Mouse (Mus musculus) ES-E14 (cell line): Measurements from ENCODE around the gene Nedd4. TPM values are rescaled to one million over a fixed set of nuclear protein-coding genes. Genes with fewer than 3 reads are reported as not detected.
A peak's percentile ranks its signal among the peaks of the same experiment; 100 is the strongest.

Experiments used
- DNase-seq: peaks from one replicate; pipeline ENCODE4 v3.0.0-alpha.2; 2013; ENCODE audit warnings: low read depth, low spot score
- H3K27ac ChIP-seq: 2 replicates; pipeline ENCODE4 v1.5.1; 2012; ENCODE audit warnings: low read depth, mild to moderate bottlenecking, low read length, moderate library complexity, mixed read lengths; ENCODE audit not compliant: poor library complexity, insufficient read depth, severe bottlenecking
- H3K36me3 ChIP-seq: 2 replicates; pipeline ENCODE4 v1.6.1; 2012; ENCODE audit warnings: mild to moderate bottlenecking, low read length, moderate library complexity, mixed read lengths; ENCODE audit not compliant: control insufficient read depth, poor library complexity, insufficient read depth, severe bottlenecking
- H3K4me1 ChIP-seq, 2 experiments: fragments of 150-350 bp in 1 of 2; sonication (generic) in 1 of 2; 2 replicates each; pipeline ENCODE4 v1.6.1; 2012; ENCODE audit warnings: low read length in 2 of 2, mild to moderate bottlenecking in 1 of 2, mixed read lengths in 1 of 2; ENCODE audit not compliant: control insufficient read depth in 2 of 2, insufficient read depth in 2 of 2, poor library complexity in 1 of 2
- H3K4me3 ChIP-seq, 2 experiments: fragments of 150-350 bp in 1 of 2; sonication (generic) in 1 of 2; 2 replicates each; pipeline ENCODE4 v1.5.1; 2012; ENCODE audit warnings: low read length in 2 of 2, low read depth in 1 of 2, mild to moderate bottlenecking in 1 of 2, mixed read lengths in 1 of 2; ENCODE audit not compliant: insufficient read depth in 1 of 2, poor library complexity in 1 of 2, severe bottlenecking in 1 of 2
- H3K9ac ChIP-seq: 2 replicates; pipeline ENCODE4 v1.6.1; 2012; ENCODE audit warnings: low read depth, mild to moderate bottlenecking, low read length, mixed read lengths; ENCODE audit not compliant: poor library complexity, insufficient read depth, severe bottlenecking
- H3K9me3 ChIP-seq: fragments of 150-350 bp; sonication (generic); 2 replicates; pipeline ENCODE4 v1.6.1; 2012; ENCODE audit warnings: low read depth, mild to moderate bottlenecking, low read length; ENCODE audit not compliant: control insufficient read depth, insufficient read depth
- CHD2 ChIP-seq: IDR thresholded peaks from 2 replicates; pipeline ENCODE4 v1.6.1; 2014; ENCODE audit warnings: mild to moderate bottlenecking, low read depth, low read length, inconsistent platforms
- HCFC1 ChIP-seq: IDR thresholded peaks from 2 replicates; pipeline ENCODE4 v1.6.1; 2012; ENCODE audit warnings: low read length, inconsistent platforms, borderline replicate concordance; ENCODE audit not compliant: insufficient read depth
- MAFK ChIP-seq: IDR thresholded peaks from 2 replicates; pipeline ENCODE4 v1.6.1; 2014; ENCODE audit warnings: mild to moderate bottlenecking, low read depth, low read length, inconsistent platforms; ENCODE audit not compliant: insufficient read depth
- ZC3H11A ChIP-seq: IDR thresholded peaks from 2 replicates; pipeline ENCODE4 v1.6.1; 2012; ENCODE audit warnings: low read depth, mild to moderate bottlenecking, inconsistent platforms, low read length, borderline replicate concordance
- ZNF384 ChIP-seq: IDR thresholded peaks from 2 replicates; pipeline ENCODE4 v1.6.1; 2012; ENCODE audit warnings: low read depth, low read length, inconsistent platforms
- in situ Hi-C, 2 experiments: fragments of 600-800 bp; cut with MboI; formaldehyde crosslinking; loops; one replicate each; pipeline ENCODE4 v1.15.1; 2025; ENCODE audit warnings: low sequenced_read_pairs in 2 of 2, inconsistent platforms in 1 of 2; ENCODE audit not compliant: unreplicated experiment in 2 of 2
- total RNA-seq: library from RNA; depleted of rRNA; stranded (reverse); fragments of 300-350 nt; gene quantifications from 2 replicates; pipeline ENCODE4 v1.2.3, GENCODE M21; 2012

Nedd4 gene
- total RNA-seq, 1 experiment: 324 TPM

DNA sequence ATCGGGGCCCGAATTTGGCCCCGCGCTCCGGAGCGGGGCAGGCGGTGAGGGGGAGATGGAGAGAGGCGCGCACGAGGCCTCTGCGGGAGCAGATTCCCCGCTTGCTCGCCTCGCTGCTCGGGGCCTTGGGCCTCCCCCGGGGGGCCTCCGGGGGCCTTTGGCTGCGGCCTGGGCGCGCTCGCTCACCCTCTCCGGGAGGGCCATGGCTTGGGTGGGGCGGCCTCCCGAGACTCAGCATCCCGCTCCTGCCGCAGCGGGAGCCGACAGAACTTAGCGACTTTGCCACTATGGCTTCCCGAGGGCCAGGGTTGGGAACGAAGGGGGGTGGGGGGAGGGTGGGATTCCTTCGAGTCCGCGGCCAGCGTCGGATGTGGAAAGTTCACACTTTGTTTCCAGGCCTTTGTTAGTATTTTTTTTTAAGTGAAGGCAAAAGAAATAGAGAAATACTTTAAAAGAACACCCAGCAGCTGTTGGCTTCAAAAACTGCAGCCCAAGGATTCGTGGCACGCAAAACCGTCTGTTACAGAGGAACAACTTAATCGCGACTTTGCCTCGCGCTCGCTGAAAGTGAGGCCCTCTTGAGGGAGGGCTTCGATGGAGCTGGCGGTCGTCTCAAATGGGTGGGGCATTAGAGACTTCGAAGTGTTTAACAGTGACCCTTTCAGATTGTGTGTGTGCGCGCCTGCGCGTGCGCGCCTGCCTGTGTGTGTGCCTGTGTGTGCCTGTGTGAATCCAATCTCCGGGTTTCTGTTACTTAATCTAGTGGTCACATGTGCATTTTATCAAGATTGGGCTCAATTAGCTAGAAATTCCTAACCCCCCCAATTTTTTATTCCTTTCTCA, 766 bp downstream of the Nedd4 start:
- H3K9me3 ChIP-seq: no peaks in the 10 kb centered on the region
- H3K9ac ChIP-seq: peak overlapping the region; percentile 99
- peak overlapping the region; percentile 99 for H3K27ac ChIP-seq
- peaks cover 26% of the 10 kb centered on the region for H3K36me3 ChIP-seq
- TF ChIP-seq HCFC1 (no peak), MAFK (no peak), ZNF384 (no peak), CHD2 (no peak), ZC3H11A (no peak)
- DNase-seq: peak; percentile 65
- peaks cover 11 to 13% of the 10 kb centered on the region in 2 experiments; a peak in 3 of 4 replicates for H3K4me1 ChIP-seq
- H3K4me3 ChIP-seq: peak overlapping the region; percentile 95 to 100
- in situ Hi-C loops: no loop called here

DNA sequence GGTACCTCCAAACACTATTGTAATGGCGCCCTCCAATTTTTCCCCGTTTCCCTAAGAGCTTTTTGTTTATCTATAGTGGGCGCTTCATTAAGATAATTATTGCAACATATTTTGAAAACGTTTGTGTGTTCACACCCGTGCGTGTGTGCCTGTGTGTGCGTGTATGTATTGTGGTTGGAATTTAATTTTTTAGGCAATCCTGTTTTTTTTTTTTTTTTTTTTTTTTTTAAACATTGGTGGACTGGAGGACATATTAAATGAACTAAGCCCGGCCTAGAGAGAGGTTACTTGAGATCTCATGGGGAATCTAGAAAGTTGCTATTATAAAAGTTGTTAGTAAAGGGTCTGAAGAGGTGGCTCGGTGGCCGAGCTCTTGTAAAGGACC, 1.4 kb downstream of the Nedd4 start:
- peaks cover 10 to 11% of the 10 kb centered on the region in 2 experiments; a peak in 3 of 4 replicates for H3K4me1 ChIP-seq
- no peaks in the 10 kb centered on the region for H3K9me3 ChIP-seq
- H3K9ac ChIP-seq: peak overlapping the region; percentile 99
- H3K4me3 ChIP-seq: peak overlapping the region; percentile 95 to 100
- peak overlapping the region; percentile 99; the same call in 1 of the 2 replicates for H3K27ac ChIP-seq
- no peak for DNase-seq
- in situ Hi-C loops: no loop called here
- peaks cover 26% of the 10 kb centered on the region for H3K36me3 ChIP-seq
- TF ChIP-seq ZC3H11A: no peak
- TF ChIP-seq ZNF384: peak; percentile 63; the same call in 1 of the 2 replicates
- TF ChIP-seq CHD2: no peak
- no peak for TF ChIP-seq MAFK

DNA sequence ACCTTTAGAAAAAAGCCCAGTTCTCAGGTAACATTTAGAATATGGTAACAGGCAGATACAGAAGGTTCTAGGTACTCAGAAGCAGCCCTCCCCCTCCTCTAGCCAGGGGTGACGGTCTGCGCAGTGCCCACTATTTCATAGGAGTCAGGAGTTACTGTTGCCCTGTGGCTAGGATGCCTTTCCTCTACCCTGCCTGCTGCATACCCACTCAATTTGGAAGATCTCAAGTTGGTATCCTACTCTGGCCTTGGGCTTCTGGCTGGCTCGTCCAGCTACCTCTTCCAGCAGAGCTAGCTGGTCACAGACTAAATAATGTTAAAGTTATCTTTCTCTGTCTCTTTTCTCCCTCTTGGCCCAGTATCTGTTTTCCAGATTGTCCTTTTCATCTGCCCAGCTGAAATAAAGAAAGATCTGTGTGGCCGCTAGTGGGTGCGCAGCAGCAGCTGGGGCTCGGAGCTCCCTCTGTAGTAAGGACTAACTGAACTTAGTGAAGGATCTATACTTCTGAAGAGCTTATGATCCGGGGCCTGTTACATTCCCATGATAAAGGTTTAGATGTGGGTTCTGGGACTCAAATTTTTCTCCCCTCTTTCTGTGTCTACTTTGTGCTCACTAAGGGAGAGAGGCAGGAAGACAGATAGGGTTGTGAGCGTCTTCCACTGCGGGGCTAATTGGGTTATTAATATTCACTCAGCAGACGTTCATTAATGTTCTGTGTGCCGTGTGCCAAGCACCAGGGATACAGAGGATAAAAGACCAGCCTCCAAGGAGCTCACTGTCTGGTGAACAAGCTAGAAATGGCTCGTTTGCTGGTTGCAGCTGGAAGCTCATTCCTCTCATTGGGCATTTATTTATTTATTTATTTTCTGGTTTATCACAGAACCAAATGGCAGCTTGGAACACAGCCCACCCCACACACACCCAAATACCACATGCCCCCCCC, 2.5 kb downstream of the Nedd4 start:
- Histone ChIP-seq H3K4me1 (peaks cover 7 to 11% of the 10 kb centered on the region in 2 experiments; a peak in 2 of 4 replicates), H3K36me3 (peaks cover 26% of the 10 kb centered on the region), H3K4me3 (peak overlapping the region; percentile 95 to 100), H3K27ac (peak overlapping the region; percentile 51; the same call in 1 of the 2 replicates), H3K9me3 (no peaks in the 10 kb centered on the region), H3K9ac (peak overlapping the region; percentile 99; the same call in 1 of the 2 replicates)
- in situ Hi-C loops: no loop called here
- no peak for DNase-seq
- TF ChIP-seq CHD2 (no peak), MAFK (no peak), ZNF384 (no peak), ZC3H11A (no peak)

DNA sequence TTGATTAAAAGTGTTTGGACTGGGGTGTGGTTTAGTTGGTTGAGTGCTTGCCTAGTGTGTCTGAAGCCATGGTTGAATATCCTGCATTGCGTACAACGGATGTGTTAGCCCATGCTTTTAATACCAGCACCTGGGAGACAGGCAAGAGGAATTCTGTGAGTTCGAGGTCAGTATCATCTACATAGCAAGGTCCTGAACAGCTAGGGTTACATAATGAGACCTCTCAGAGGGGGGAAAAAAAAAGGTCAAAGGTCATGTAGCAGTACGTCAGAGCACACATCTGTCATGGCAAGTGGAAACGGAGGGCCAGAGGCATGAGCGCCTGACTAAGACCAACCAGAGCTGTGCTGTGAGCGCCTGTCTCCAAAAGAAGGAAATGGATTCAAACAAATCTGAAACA, 3.4 kb downstream of the Nedd4 start:
- in situ Hi-C loops: no loop called here
- H3K36me3 ChIP-seq: peaks cover 31% of the 10 kb centered on the region
- H3K9me3 ChIP-seq: no peaks in the 10 kb centered on the region
- TF ChIP-seq ZNF384 (no peak), CHD2 (no peak), ZC3H11A (no peak), HCFC1 (no peak), MAFK (no peak)
- peaks cover 5 to 11% of the 10 kb centered on the region in 2 experiments; a peak in 2 of 4 replicates for H3K4me1 ChIP-seq
- H3K9ac ChIP-seq: peak overlapping the region; percentile 53; the same call in 1 of the 2 replicates
- peak overlapping the region; percentile 51; the same call in 1 of the 2 replicates for H3K27ac ChIP-seq
- no peak for DNase-seq
- H3K4me3 ChIP-seq: peak overlapping the region; percentile 2 to 100; a peak in 3 of 4 replicates
